Mouse (Mus musculus): ENCODE data around the gene Upp2. TPM values are rescaled to one million over a fixed set of nuclear protein-coding genes. Genes with fewer than 3 reads are reported as not detected.

Gene Upp2
- polyA plus RNA-seq, 1 experiment from 2014 or later, result 7.7 TPM

DNA sequence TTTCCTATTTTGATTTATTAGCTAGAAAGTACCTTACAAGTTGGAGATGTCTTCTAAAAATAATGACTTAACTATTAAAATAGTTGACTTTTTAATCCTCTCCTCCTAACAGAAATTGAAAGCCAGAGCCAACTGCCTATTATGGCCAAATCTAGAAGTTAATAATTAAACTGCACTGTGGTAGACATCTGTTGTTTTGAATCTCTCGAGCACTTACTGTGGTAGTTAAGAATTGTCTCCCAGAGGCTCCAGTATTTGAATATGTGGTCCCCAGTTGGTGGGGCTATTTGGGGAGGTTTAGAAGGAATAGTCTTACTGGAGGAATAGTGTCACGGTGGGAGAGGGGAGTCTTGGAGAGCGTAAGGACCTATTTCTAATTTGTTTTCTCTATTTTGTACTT is 273.9 kb downstream of the Upp2 start:
- WGBS, result 66% methylated on average over 3 of the region's 3 CpGs
- Histone ChIP-seq H3K27me3 (no peaks in the 10 kb centered on the region), H3K4me1 (no peaks in the 10 kb centered on the region), H3K4me2 (no peak overlapping the region), H3K9me3 (replicated peaks) (no peaks in the 10 kb centered on the region), H3K4me3 (replicated peaks) (no peak overlapping the region), H3K36me3 (no peaks in the 10 kb centered on the region), H3K27ac (peak overlapping the region; percentile 39; the same call in 1 of the 2 replicates), H3K9ac (no peak overlapping the region)
- no peak for ATAC-seq (replicated peaks; ENCODE audit: low FRiP score)

DNA sequence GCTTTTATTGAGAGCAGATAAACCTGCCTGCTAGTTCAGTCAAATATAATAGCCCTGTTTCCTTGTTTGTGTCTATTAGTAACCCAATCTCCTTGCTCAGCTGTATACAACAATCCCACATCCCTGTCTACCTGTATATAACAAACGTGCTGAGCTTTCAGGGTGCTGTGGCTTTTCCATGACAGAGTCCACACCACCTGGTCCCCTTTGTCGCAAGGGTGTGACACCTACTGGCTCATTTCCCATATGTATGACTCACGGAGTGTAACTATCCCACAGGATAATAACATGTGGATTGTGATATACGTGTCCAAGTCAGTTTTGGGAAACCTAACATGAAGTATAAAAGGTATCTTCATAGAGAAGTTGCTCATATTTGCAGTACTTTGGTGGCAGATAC is 275.3 kb downstream of the Upp2 start:
- H3K9me3 ChIP-seq (replicated peaks), result no peaks in the 10 kb centered on the region
- 87% methylated on average over 4 of the region's 4 CpGs for WGBS
- H3K27me3 ChIP-seq, result no peaks in the 10 kb centered on the region
- no peak overlapping the region for H3K9ac ChIP-seq
- no peak overlapping the region for H3K4me3 ChIP-seq (replicated peaks)
- H3K36me3 ChIP-seq, result no peaks in the 10 kb centered on the region
- no peak overlapping the region for H3K4me2 ChIP-seq
- no peaks in the 10 kb centered on the region for H3K4me1 ChIP-seq
- no peak for ATAC-seq (replicated peaks; ENCODE audit: low FRiP score)
- H3K27ac ChIP-seq, result no peak overlapping the region

Other genes starting within 250 kb of the Upp2 start
- 0.10 and 0.34 TPM in 2 replicates for gene Acvr1c, start 209.4 kb upstream of the Upp2 start, polyA plus RNA-seq (2015; fragmentation: Nextera tagmentation; extraction: Ambion mirVana)
- not detected in 2 replicates for gene Gm17409, start 97.2 kb upstream of the Upp2 start, polyA plus RNA-seq (2015; fragmentation: Nextera tagmentation; extraction: Ambion mirVana)
- gene Acvr1, start 141 bp upstream of the Upp2 start, polyA plus RNA-seq (2015; fragmentation: Nextera tagmentation; extraction: Ambion mirVana), result 5.2 and 5.7 TPM in 2 replicates